Mouse (Mus musculus) embryonic fibroblast, embryonic 13.5 days (primary cell): Measurements from ENCODE around the gene Rere. TPM values are rescaled to one million over a fixed set of nuclear protein-coding genes. Genes with fewer than 3 reads are reported as not detected.

Source experiments
- H3K27ac ChIP-seq: 2 replicates; pipeline ENCODE4 v1.5.1; 2012; ENCODE audit warnings: low read length, control low read depth, inconsistent platforms; ENCODE audit not compliant: insufficient read depth
- H3K4me1 ChIP-seq: 2 replicates; pipeline ENCODE4 v1.6.1; 2011; ENCODE audit warnings: low read length; ENCODE audit not compliant: control insufficient read depth, insufficient read depth
- H3K4me3 ChIP-seq: 2 replicates; pipeline ENCODE4 v1.5.1; 2011; ENCODE audit warnings: mild to moderate bottlenecking, control low read depth, low read length; ENCODE audit not compliant: insufficient read depth
- CTCF ChIP-seq: IDR thresholded peaks from 2 replicates; pipeline ENCODE4 v1.5.1; 2011; ENCODE audit warnings: mild to moderate bottlenecking, control low read depth, low read length, moderate library complexity, borderline replicate concordance; ENCODE audit not compliant: insufficient read depth
- POLR2A ChIP-seq: IDR thresholded peaks from 2 replicates; pipeline ENCODE4 v1.6.1; 2011; ENCODE audit warnings: low read depth, mild to moderate bottlenecking, control low read depth, low read length, moderate library complexity
- polyA plus RNA-seq: library from polyadenylated mRNA; stranded (reverse); fragments of >200 nt; gene quantifications from 2 replicates; pipeline ENCODE4 v1.2.4, GENCODE M21; 2011; ENCODE audit warnings: low read depth; ENCODE audit not compliant: missing spikeins, insufficient read length

The Rere gene
- polyA plus RNA-seq, 1 experiment, result 59.0 TPM

DNA sequence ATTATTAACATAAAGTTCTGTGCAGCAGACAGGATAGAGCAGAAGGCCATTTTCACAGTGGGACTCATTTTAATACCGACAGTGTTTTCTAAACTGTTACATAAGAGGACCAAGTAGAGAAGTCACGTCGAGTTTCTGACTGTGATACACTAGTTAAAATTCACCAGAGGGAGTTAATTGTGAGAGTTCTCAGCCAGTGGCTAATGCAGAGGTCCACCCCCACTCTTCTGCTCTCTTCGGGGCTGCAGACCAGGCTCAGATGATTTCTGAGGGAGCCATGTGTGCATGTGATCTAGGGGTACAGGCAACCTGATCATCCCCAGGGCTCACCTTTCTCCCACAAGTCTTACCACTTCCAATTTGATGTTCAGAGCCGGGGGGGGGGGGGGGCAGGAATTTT is 281.8 kb downstream of the Rere start:
- peaks cover 4% of the 10 kb centered on the region for H3K4me1 ChIP-seq
- TF ChIP-seq CTCF, result no peak
- no peak for TF ChIP-seq POLR2A
- H3K4me3 ChIP-seq, result no peak overlapping the region
- H3K27ac ChIP-seq, result no peak overlapping the region

DNA sequence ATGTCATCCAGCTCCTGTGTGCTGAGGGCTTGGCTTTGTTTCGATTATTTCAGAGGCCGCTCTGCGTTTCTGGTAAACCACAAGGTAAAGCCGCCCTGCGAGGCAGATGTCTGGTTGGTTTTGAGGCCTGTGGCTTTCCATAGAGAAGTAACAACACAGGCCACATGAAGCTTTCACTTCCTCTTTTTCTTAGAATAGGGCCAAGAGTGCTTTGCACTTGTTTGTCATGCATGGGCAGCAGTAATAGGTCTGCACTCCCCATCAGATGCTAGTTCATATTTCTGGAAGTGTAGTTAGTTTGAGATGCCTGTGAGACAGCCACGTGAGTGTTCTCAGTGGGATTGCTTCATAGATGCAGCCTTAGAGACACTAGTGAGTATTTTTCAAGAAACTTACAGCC is 284.7 kb downstream of the Rere start:
- Histone ChIP-seq H3K27ac (no peak overlapping the region), H3K4me3 (no peak overlapping the region), H3K4me1 (peaks cover 8% of the 10 kb centered on the region)
- TF ChIP-seq CTCF, result no peak
- no peak for TF ChIP-seq POLR2A

DNA sequence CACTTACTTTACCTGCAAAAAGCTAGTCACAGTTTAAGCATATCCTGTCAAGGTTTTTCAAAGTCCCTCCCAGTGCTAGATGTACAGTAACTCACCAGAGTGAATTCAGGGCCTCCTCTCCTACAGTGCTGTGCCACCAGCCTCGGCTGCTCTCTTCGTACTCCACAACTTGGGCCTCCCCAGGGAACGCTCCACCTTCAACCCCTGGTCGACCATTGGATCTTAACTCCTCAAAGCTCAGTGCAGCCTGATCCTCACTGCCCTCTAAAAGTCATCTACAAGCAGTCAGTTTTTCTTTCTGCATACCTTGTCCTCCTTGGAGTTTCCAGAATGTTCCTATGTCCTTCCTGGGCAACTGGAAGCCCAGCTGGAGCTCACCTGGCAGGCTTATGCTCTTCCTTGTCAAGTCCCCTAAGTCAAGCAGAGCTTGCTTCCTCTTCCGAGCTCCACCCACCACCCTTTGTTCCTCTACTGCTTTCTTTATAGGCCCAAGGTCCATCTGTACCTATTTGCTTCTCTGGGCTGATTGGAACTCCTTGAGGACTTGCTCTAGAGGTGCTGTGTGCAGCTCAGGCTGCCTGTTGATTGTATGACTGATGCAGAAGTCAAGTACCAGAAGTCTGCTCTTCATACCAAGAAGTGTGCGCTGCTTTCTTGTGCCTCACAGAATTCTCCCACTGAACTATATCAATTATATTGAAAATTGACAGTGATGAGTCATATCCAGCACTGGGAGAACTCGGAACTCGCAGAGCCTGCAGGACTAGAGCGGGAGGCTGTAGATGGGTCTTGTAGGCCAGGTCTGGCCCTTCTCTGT is 287.1 kb downstream of the Rere start:
- Histone ChIP-seq H3K4me3 (peak overlapping the region; percentile 42), H3K27ac (peak overlapping the region; percentile 77), H3K4me1 (peaks cover 8% of the 10 kb centered on the region)
- TF ChIP-seq CTCF, result no peak
- TF ChIP-seq POLR2A, result peak; percentile 59; the same call in 1 of the 2 replicates

DNA sequence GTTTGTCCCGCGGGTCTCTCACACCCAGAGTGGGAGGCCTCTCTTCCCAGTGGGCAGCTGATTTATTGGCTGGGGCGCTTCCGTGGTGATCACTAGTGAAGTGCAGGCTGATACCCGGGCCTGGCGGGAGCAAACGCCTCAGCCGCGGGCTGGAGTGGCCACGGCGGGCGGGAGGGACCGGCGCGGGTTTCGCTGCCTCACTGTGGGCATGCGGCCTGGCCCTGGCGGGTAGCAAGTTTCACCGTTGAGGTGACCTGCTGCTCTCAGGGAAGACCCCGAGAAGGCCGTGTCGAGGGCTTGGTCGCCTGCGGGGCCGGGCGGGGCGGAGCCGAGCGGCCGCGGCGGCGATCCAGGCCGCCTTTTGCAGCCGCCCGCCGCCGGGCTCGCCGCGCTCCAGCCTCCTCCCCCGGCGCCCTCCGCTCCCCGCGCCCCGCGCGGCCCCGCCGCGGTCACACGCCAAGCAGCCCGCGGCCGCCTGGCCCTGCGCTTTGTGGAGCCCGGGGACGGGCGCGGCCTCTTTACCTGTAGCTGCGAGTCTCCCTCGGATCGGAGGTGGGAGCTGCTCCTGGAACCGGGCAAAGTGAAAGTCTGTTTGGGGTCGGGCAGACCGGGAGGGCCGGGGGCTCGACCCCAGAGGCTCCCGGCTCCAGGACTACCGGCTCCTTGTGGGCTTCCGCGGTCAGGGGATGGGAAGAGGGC is 287.8 kb downstream of the Rere start:
- Histone ChIP-seq H3K4me3 (peak overlapping the region; percentile 78), H3K4me1 (peaks cover 8% of the 10 kb centered on the region), H3K27ac (peak overlapping the region; percentile 77)
- TF ChIP-seq CTCF (no peak), POLR2A (peak; percentile 39)

DNA sequence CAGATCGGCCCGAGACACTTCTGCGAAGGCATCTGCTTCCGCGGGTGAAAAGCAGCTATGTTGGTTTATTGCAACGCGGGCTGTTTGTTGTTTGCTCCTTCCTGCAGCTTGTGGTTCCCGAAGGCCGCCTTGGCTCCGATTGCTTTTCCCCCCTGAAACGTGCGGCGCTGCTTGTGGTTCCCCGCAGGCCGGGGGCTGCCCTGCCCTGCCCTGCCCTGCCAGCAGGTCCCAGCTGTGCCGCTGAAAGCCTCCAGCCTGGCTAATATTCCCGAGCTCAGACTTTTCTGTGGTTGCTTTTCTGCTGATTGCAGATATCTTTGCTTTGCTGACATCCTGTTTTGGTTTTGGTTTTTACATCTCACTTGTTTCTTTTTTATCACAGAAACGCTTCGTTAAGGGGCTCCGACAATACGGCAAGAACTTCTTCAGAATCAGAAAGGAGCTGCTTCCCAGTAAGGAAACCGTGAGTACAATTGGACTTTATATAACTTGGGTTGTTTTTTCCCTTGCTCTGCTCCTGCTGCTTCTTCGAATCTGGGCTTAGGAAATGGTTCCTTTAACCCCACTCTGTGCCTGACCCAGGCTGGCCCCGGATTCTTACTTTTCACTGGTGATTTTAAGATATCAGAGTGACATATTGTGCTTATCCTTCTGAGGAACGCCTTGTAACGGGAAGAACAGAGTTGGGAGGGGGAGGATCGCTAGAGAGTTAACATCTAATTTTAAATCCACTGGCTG is 288.6 kb downstream of the Rere start:
- Histone ChIP-seq H3K4me1 (peaks cover 12% of the 10 kb centered on the region), H3K4me3 (peak overlapping the region; percentile 78), H3K27ac (peak overlapping the region; percentile 77)
- TF ChIP-seq POLR2A (no peak), CTCF (no peak)

DNA sequence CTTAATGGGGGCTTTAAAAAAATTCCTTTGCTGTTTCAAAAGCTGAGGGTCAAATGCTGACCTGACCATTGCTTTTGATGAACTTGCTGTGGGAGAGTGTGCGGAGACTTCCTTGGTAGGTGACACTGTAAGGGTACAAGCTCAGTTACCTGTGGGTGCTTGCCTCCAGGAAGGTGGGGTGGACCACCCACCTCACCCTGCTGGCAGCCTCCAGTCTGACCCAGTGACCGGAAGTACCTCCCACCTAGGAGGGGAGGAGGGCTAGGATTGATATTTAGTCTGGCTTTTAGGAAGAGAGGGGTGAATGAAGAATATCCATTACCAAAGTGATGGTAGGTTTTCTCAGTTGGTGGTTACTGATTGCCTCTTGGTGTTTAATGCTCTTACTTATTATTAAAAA is 289.3 kb downstream of the Rere start:
- peaks cover 14% of the 10 kb centered on the region for H3K4me1 ChIP-seq
- no peak for TF ChIP-seq CTCF
- no peak for TF ChIP-seq POLR2A
- peak overlapping the region; percentile 78 for H3K4me3 ChIP-seq
- peak overlapping the region; percentile 77; the same call in 1 of the 2 replicates for H3K27ac ChIP-seq

DNA sequence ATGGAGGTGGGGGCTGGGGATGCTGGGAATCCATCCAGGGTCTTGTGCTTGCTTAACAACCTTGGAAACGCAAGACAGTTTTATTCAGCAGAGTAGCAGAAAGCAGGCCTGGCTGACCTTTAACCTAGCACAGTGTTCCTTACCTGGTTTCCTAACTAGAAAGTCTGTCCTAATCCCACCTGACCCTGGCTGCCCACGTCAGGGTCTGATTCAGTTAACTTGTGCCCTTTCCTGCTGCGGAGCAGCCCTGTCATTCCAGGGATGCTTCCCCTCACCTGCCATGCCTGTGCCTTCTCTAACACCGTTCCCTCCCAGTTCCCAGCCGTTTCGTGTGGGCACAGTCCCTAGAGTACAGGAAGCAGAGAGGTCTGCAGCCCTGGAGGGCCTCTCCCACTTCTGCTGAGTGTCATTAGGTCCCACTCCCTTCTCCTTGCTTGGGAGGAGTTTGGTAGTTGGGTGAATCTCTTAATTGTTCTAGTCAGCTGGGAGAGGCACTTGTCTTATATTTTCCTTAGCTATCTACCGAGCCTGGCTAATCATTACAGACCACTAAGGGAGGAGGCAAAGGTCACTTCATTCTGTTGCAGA is 290.8 kb downstream of the Rere start:
- H3K4me3 ChIP-seq, result no peak overlapping the region
- peaks cover 20% of the 10 kb centered on the region for H3K4me1 ChIP-seq
- H3K27ac ChIP-seq, result no peak overlapping the region
- TF ChIP-seq POLR2A, result no peak
- TF ChIP-seq CTCF, result no peak

DNA sequence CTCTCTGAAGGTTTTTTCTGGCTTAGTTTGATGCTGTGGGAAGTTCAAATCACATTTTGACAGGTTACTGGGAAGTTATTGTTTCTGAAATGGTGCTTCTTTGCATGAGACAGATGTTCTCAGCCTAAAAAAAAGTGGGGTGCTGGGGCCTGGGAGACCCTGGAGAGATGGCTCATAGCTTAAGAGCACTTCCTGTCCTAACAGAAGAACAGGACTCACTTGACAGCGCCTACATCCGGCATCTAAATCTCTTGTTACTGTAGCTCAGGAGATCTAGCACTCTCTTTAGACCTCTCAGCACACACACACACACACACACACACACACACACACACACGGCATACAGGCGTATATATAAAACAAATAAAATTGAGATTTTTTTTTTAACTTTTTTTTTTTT is 291.5 kb downstream of the Rere start:
- no peak overlapping the region for H3K4me3 ChIP-seq
- H3K4me1 ChIP-seq, result peaks cover 20% of the 10 kb centered on the region
- no peak overlapping the region for H3K27ac ChIP-seq
- no peak for TF ChIP-seq POLR2A
- no peak for TF ChIP-seq CTCF

DNA sequence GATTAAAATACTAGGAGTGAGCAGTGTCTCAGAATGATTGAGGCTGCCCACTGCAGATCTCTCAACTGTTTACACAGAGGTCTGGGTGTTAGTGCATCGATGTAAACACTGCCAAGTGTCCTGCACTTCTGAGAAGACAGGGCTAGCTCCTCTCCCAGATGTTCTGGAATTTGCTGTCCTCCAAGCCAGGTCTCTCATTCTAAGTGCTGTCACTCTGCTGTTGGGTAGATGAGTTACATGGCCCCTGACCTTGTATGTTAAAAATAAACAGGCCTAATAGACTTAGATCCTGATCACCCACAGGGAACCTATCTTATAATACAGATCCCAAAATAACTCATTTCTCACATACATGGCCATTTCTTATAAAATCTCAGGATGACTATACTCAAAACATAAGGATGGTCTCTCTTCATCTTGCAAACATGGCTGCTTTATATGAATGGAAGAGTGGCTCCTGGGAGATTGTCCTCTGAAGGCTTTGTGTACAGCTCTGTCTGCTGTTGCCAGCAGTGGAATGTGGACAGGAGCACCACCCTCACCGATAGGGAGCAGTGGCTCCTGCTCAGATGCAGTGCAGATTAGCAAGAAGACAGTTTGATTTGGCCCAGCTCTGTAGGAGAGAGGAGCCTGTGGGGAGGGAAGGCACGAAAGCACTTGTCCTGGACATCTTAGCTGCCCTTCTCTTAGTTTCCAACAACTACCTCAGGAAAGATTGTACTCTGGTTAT is 294.1 kb downstream of the Rere start:
- H3K27ac ChIP-seq, result peak overlapping the region; percentile 12; the same call in 1 of the 2 replicates
- peaks cover 12% of the 10 kb centered on the region for H3K4me1 ChIP-seq
- TF ChIP-seq CTCF (no peak), POLR2A (no peak)
- no peak overlapping the region for H3K4me3 ChIP-seq
